Mouse (Mus musculus) adrenal gland, postnatal 36 days (tissue): ENCODE results near the gene Tube1. TPM values are rescaled to one million over a fixed set of nuclear protein-coding genes. Genes with fewer than 3 reads are reported as not detected.

Source experiments
- DNase-seq, 2 experiments: peaks; one replicate each; pipeline ENCODE4 v3.0.0; 2021; ENCODE audit warnings: mixed read lengths in 1 of 2
- long read RNA-seq, 2 experiments: library from polyadenylated mRNA; stranded (forward); transcript quantifications; one replicate each; pipeline ENCODE4 v2.0.0; 2021; ENCODE audit warnings: borderline sequencing depth in 2 of 2
- total RNA-seq, 2 experiments: library from RNA; stranded (reverse); gene quantifications; 2 replicates each; pipeline ENCODE4 v1.2.3; 2021

The Tube1 gene
- 1 to 10 TPM in 1 of 2 experiments, under 1 TPM in 1; 0.89 to 1.6 TPM for total RNA-seq
- long read RNA-seq, experiment 1, result 0 reads
- long read RNA-seq, experiment 2, result 0 reads

GRCm38 (mm10) chr10:39133462-39134310, at the start of gene Tube1, which contains the start of gene Fam229b:
TSS of gene Tube1 (plus strand) at chr10:39133976.
TSS of gene Fam229b (minus strand) at chr10:39133914.
- peak; percentile 90 to 92 for DNase-seq

GRCm38 (mm10) chr10:39096981-39097380, 36.8 kb upstream of the Tube1 start:
- peak; percentile 36 to 44 for DNase-seq

GRCm38 (mm10) chr10:39098746-39099145, 35.0 kb upstream of the Tube1 start:
- DNase-seq, result no peak

GRCm38 (mm10) chr10:39104803-39105449, 28.9 kb upstream of the Tube1 start:
- DNase-seq, result no peak

- no peak for DNase-seq
These were observed 27.4 kb upstream of the Tube1 start for GRCm38 (mm10) chr10:39106413-39106812.

- no peak for DNase-seq
These were observed 26.8 kb upstream of the Tube1 start for GRCm38 (mm10) chr10:39106935-39107334.

- no peak for DNase-seq
These were observed 24.8 kb upstream of the Tube1 start for GRCm38 (mm10) chr10:39108837-39109488.

- DNase-seq, result no peak
These were observed 24.3 kb upstream of the Tube1 start for GRCm38 (mm10) chr10:39109489-39109874.

GRCm38 (mm10) chr10:39121412-39121811, 12.4 kb upstream of the Tube1 start:
- DNase-seq, result no peak

GRCm38 (mm10) chr10:39137766-39138165, 4.0 kb downstream of the Tube1 start:
- no peak for DNase-seq

GRCm38 (mm10) chr10:39138761-39139160, 5.0 kb downstream of the Tube1 start:
- DNase-seq, result no peak

- no peak for DNase-seq
These were observed 7.1 kb downstream of the Tube1 start for GRCm38 (mm10) chr10:39140843-39141242.

GRCm38 (mm10) chr10:39141401-39141800, 7.6 kb downstream of the Tube1 start:
- no peak for DNase-seq

GRCm38 (mm10) chr10:39142216-39142615, 8.4 kb downstream of the Tube1 start:
- no peak for DNase-seq

- DNase-seq, result no peak
These were observed 22.9 kb downstream of the Tube1 start for GRCm38 (mm10) chr10:39156719-39157118.

GRCm38 (mm10) chr10:39157321-39157720, 23.5 kb downstream of the Tube1 start:
- DNase-seq, result no peak

- DNase-seq, result no peak
These were observed 24.5 kb downstream of the Tube1 start for GRCm38 (mm10) chr10:39158306-39158705.

- no peak for DNase-seq
These were observed 27.6 kb downstream of the Tube1 start for GRCm38 (mm10) chr10:39161406-39161805.

- peak; percentile 37 to 44 for DNase-seq
These were observed 29.1 kb downstream of the Tube1 start for GRCm38 (mm10) chr10:39162666-39163484.

- DNase-seq, result no peak
These were observed 29.9 kb downstream of the Tube1 start, which contains the start of gene Ccn6 for GRCm38 (mm10) chr10:39163694-39164093. TSS of gene Ccn6 (minus strand) at chr10:39163794.

- no peak for DNase-seq
These were observed 31.9 kb downstream of the Tube1 start for GRCm38 (mm10) chr10:39165632-39166115.

GRCm38 (mm10) chr10:39167611-39168010, 33.8 kb downstream of the Tube1 start:
- DNase-seq, result no peak
